Mouse (Mus musculus) kidney, postnatal 0 days (tissue): ENCODE data around the gene Mertk. TPM values are rescaled to one million over a fixed set of nuclear protein-coding genes. Genes with fewer than 3 reads are reported as not detected.

Experiments used
- ATAC-seq: fragments of 200-750 bp; cut with Nextera tagmentation; replicated peaks from 2 replicates; pipeline ENCODE4 v1.8.0; 2017; ENCODE audit warnings: low read depth, moderate number of reproducible peaks, moderate TSS enrichment, moderate library complexity; ENCODE audit not compliant: low FRiP score
- DNase-seq: peaks from one replicate; pipeline ENCODE4 v3.0.0-alpha.2; 2016; ENCODE audit warnings: low spot score
- H3K27ac ChIP-seq: fragments of 300-500 bp; sonication (generic); 2 replicates; pipeline ENCODE4 v1.5.1; 2014; ENCODE audit warnings: mild to moderate bottlenecking
- H3K27me3 ChIP-seq: fragments of 300-500 bp; sonication (generic); 2 replicates; pipeline ENCODE4 v1.6.1; 2014; ENCODE audit warnings: low read length, mixed read lengths; ENCODE audit not compliant: insufficient read depth
- H3K36me3 ChIP-seq: fragments of 300-500 bp; sonication (generic); 2 replicates; pipeline ENCODE4 v1.6.1; 2014; ENCODE audit warnings: low read length, mixed read lengths; ENCODE audit not compliant: insufficient read depth
- H3K4me1 ChIP-seq: fragments of 300-500 bp; sonication (generic); replicated peaks from 2 replicates; pipeline ENCODE4 v1.6.1; 2014; ENCODE audit warnings: antibody characterized with exemption, low read length, mixed read lengths; ENCODE audit not compliant: insufficient read depth
- H3K4me2 ChIP-seq: fragments of 300-500 bp; sonication (generic); 2 replicates; pipeline ENCODE4 v1.6.1; 2014; ENCODE audit warnings: mild to moderate bottlenecking, low read length, moderate library complexity, mixed read lengths
- H3K4me3 ChIP-seq: fragments of 300-500 bp; sonication (generic); replicated peaks from 2 replicates; pipeline ENCODE4 v1.5.1; 2014; ENCODE audit warnings: low read depth, low read length
- H3K9ac ChIP-seq: fragments of 300-500 bp; sonication (generic); 2 replicates; pipeline ENCODE4 v1.6.1; 2014; ENCODE audit warnings: low read depth, low read length
- H3K9me3 ChIP-seq: fragments of 300-500 bp; sonication (generic); replicated peaks from 2 replicates; pipeline ENCODE4 v1.6.1; 2016; ENCODE audit warnings: low read length, inconsistent platforms, mixed read lengths
- CTCF ChIP-seq: IDR thresholded peaks from 2 replicates; pipeline ENCODE4 v1.5.1; 2016; ENCODE audit warnings: antibody characterized with exemption, low read depth, mild to moderate bottlenecking, moderate library complexity
- WGBS: fragments of 180-500 bp; shearing (Covaris S2); extraction: QIAGEN DNeasy Blood & Tissue Kit; methylation state at CpG from one replicate; pipeline ENCODE4 v1.1.7; 2014; 5-methylcytosine and 5-hydroxymethylcytosine counted together
- polyA plus RNA-seq: library from polyadenylated mRNA; unstranded; fragments of >200 nt; fragmentation: Nextera tagmentation; extraction: Ambion mirVana; gene quantifications from 2 replicates; pipeline ENCODE4 v1.2.1, GENCODE M21; 2015

Mertk gene
- polyA plus RNA-seq, 1 experiment from 2014 or later, result 8.9 TPM

GRCm38 (mm10) chr2:128833035-128833434, 134.3 kb downstream of the Mertk start:
- Histone ChIP-seq H3K4me1 (no peaks in the 10 kb centered on the region), H3K36me3 (peaks cover 39% of the 10 kb centered on the region), H3K27ac (no peak overlapping the region), H3K4me3 (no peak overlapping the region), H3K27me3 (no peaks in the 10 kb centered on the region), H3K9me3 (no peaks in the 10 kb centered on the region), H3K9ac (no peak overlapping the region), H3K4me2 (no peak overlapping the region)
- no peak for TF ChIP-seq CTCF
- DNase-seq, result no peak
- ATAC-seq, result peak; percentile 80
- WGBS, result 93% methylated on average over 2 of the region's 2 CpGs

DNA sequence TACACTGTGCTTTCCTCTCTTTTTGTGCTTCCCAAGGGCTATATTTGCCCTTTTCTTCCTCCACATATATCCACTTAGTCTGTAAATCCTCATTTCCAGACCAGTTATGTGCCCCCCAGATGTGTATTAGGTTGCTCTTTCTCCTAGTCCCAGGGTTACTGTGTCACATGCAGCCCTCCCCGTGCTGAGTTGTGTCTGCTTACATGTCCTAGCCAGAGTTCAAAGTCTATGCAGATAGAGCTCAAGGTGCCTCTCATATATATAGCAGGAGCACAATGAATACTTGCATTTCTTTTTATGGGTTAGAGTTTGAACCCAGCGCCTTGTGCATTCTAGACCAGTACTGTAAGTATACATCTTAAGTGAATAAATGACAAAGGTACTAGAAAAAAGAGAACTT, 134.7 kb downstream of the Mertk start:
- Histone ChIP-seq H3K4me1 (no peaks in the 10 kb centered on the region), H3K27me3 (no peaks in the 10 kb centered on the region), H3K9me3 (no peaks in the 10 kb centered on the region), H3K36me3 (peaks cover 39% of the 10 kb centered on the region), H3K4me2 (no peak overlapping the region), H3K9ac (no peak overlapping the region), H3K4me3 (no peak overlapping the region), H3K27ac (no peak overlapping the region)
- no peak for ATAC-seq
- DNase-seq, result no peak
- no peak for TF ChIP-seq CTCF
- 91% methylated on average over 2 of the region's 2 CpGs for WGBS

DNA sequence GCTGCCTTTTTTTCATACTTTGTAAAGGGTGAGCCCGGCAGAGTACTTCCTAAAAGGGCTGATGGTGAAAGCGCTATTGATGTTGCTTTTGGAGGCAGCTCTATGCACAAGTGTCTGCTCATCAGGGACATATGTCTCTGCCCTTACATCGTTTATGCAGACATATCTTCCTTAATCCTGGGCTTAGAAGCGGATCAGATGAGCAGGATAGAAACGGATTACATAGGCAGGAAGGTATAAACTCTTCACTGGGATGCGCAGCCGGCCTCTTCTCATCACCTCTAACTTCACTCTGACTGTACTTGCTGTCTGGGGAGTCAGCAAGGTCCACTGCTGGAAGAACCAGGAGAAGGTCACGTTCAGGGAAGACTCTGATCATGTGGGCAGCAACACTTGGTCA, 138.8 kb downstream of the Mertk start:
- no peaks in the 10 kb centered on the region for H3K9me3 ChIP-seq
- H3K27me3 ChIP-seq, result no peaks in the 10 kb centered on the region
- ATAC-seq, result no peak
- H3K4me2 ChIP-seq, result no peak overlapping the region
- H3K9ac ChIP-seq, result no peak overlapping the region
- DNase-seq, result no peak
- H3K4me3 ChIP-seq, result no peak overlapping the region
- TF ChIP-seq CTCF, result no peak
- 87% methylated on average over 8 of the region's 8 CpGs for WGBS
- H3K4me1 ChIP-seq, result no peaks in the 10 kb centered on the region
- H3K27ac ChIP-seq, result no peak overlapping the region
- peaks cover 36% of the 10 kb centered on the region for H3K36me3 ChIP-seq

DNA sequence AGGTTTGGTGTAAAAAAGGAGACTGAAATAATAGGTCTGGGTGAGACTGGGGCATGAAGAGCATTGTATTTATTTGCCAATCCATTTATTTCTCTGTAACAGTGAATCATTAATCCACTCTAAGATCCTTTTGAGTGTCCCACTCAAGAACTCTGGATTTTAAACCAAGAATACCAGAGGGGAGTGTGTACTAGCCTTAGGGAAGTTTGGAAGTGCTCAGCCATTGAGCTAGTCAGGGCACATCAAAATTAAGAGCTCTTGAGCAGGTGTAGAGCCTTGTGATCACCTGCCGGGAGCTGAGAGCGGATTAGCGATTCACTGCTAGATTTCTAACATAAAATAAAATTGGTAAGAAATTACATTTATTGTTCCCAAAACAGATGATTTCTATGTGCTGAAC, 139.9 kb downstream of the Mertk start:
- H3K9me3 ChIP-seq, result no peaks in the 10 kb centered on the region
- no peaks in the 10 kb centered on the region for H3K27me3 ChIP-seq
- H3K4me1 ChIP-seq, result no peaks in the 10 kb centered on the region
- peaks cover 40% of the 10 kb centered on the region for H3K36me3 ChIP-seq
- H3K27ac ChIP-seq, result no peak overlapping the region
- DNase-seq, result no peak
- H3K9ac ChIP-seq, result no peak overlapping the region
- H3K4me3 ChIP-seq, result no peak overlapping the region
- TF ChIP-seq CTCF, result no peak
- 94% methylated on average over 3 of the region's 3 CpGs for whole genome bisulfite sequencing
- H3K4me2 ChIP-seq, result no peak overlapping the region
- ATAC-seq, result no peak

DNA sequence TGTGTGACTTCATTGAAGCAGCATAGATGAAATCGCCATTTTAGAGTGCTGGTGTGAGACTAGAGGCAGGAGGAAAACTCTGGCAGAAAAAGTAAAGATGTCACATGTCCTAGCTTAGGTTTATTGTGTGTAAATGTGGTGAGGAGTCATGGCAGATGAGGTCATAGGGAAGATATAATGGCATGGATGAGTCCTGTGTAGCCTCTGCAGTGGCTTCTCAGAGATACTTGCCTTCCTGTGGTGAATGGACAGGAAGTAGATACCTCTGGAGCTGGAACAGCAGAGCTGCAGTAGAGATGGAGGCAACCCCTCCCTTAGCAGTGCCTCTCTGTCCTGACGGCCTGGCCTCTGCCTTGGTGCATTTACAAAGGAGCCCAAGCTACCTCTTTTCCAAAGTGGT, 140.7 kb downstream of the Mertk start:
- ATAC-seq (no peak), DNase-seq (no peak)
- Histone ChIP-seq H3K27me3 (no peaks in the 10 kb centered on the region), H3K4me3 (no peak overlapping the region), H3K4me2 (no peak overlapping the region), H3K36me3 (peaks cover 44% of the 10 kb centered on the region), H3K9ac (no peak overlapping the region), H3K9me3 (no peaks in the 10 kb centered on the region), H3K4me1 (no peaks in the 10 kb centered on the region), H3K27ac (no peak overlapping the region)
- no peak for TF ChIP-seq CTCF
- 86% methylated on average over 2 of the region's 2 CpGs for WGBS

DNA sequence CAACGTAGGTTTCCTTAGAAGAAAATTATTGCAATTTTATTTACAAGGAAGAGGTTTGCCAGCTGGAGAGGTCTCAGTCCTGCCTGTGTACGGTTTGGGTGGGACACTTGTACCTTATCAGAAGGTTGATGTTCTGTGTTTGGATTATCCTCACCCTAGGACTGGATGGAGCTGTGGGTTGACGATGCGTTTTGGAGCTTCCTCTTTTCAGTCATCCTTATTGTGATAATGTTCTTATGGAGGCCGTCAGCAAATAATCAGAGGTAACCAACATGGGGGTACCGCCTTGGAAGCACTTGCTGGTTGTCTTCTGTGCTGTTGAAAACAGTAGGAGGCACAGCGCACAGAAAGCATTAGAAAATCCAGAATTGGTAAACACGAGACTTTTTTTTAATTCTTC, 143.7 kb downstream of the Mertk start:
- Histone ChIP-seq H3K27me3 (no peaks in the 10 kb centered on the region), H3K27ac (no peak overlapping the region), H3K9me3 (no peaks in the 10 kb centered on the region), H3K4me3 (no peak overlapping the region), H3K9ac (no peak overlapping the region), H3K4me2 (no peak overlapping the region), H3K4me1 (no peaks in the 10 kb centered on the region), H3K36me3 (peaks cover 51% of the 10 kb centered on the region)
- no peak for TF ChIP-seq CTCF
- whole genome bisulfite sequencing, result 91% methylated on average over 8 of the region's 8 CpGs
- no peak for ATAC-seq
- no peak for DNase-seq

DNA sequence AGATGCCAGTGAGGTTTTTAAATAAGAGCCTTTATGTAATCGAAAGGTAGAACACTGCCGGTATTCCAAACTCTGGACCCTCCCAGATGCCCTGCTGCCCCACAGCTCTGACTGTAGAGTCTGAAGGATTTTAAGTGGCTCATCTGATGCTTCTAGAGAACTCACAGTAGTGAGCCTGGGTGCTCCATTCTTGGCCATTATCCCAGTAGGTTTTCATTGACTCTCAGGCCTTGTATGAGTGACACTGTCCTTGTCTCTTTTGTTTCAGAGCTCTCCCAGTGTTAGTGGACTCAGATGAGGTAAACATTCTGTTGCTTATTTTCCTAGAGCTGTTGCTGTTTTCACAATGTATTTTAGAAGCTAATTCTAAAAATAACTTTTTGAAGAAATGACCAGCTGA, 151.3 kb downstream of the Mertk start:
- H3K27ac ChIP-seq, result no peak overlapping the region
- peaks cover 56% of the 10 kb centered on the region for H3K36me3 ChIP-seq
- no peak for ATAC-seq
- WGBS, result 97% methylated on average over 2 of the region's 2 CpGs
- no peak overlapping the region for H3K4me2 ChIP-seq
- no peak for TF ChIP-seq CTCF
- no peaks in the 10 kb centered on the region for H3K27me3 ChIP-seq
- no peaks in the 10 kb centered on the region for H3K4me1 ChIP-seq
- DNase-seq, result no peak
- H3K9ac ChIP-seq, result no peak overlapping the region
- no peak overlapping the region for H3K4me3 ChIP-seq
- H3K9me3 ChIP-seq, result no peaks in the 10 kb centered on the region

Other genes starting within 250 kb of the Mertk start
- gene Spdye4c, start 107.7 kb upstream of the Mertk start, polyA plus RNA-seq, result not detected in 2 replicates
- 27.4 and 31.1 TPM in 2 replicates for gene Anapc1, start 11.6 kb upstream of the Mertk start, polyA plus RNA-seq
- gene Tmem87b, start 119.2 kb downstream of the Mertk start, polyA plus RNA-seq, result 33.0 and 33.1 TPM in 2 replicates
- 7.9 and 8.0 TPM in 2 replicates for gene Fbln7, start 164.0 kb downstream of the Mertk start, polyA plus RNA-seq
- gene Zc3h8, start 245.1 kb downstream of the Mertk start, polyA plus RNA-seq, result 9.1 and 9.4 TPM in 2 replicates